Mouse (Mus musculus) large intestine, adult 2 months (tissue): ENCODE results near the gene Slc41a3. TPM values are rescaled to one million over a fixed set of nuclear protein-coding genes. Genes with fewer than 3 reads are reported as not detected.

ENCODE experiments used
- DNase-seq: peaks from one replicate; pipeline ENCODE4 v3.0.0-alpha.2; 2012; ENCODE audit warnings: low read depth, low spot score
- WGBS: fragments of 180-500 bp; shearing (Covaris S2); methylation state at CpG from one replicate; pipeline ENCODE4 v1.1.7; 2018; 5-methylcytosine and 5-hydroxymethylcytosine counted together
- polyA plus RNA-seq: library from polyadenylated mRNA; depleted of rRNA; stranded (reverse); fragments of >200 nt; gene quantifications from 2 replicates; pipeline ENCODE4 v1.2.3, GENCODE M21; 2012; rRNA removed

Slc41a3 gene
- 11.0 and 11.2 TPM in 2 replicates for polyA plus RNA-seq

DNA sequence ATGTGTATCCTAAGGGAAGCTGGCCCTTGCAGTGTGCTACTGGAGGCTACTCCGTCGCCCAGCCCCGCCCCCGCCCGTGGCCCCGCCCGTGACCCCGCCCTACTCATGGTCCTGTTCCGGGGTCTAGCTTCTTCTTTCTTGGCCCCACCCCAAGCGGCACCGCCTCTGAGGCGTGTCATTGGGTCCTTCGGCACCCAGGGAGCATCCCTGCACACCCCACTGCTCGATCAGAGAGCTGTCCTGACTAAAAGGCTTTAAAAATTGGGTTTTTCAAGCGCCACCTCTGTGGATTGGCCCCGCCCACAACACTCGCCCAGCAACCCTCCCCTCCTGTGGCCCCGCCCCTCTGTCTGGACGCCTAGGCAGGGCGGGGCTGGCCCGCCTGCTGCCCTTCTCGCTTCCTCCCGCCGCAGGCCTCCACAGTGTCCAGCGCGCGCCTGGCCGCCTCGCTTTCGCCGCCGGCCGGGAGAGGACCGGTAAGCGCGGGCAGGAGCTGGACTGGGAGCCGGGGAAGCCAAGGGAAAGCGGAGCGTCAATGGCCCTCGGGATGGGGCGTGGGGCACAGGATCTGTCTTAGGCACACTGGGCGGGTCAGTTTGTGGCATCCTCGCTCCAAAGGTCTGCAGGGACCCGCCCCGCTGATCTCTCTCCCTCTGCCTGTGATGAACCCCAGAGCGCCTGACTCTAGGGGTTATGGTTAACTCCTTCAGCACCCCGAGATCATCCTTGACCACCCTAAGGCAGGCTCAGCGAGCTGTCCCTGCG lies at the start of gene Slc41a3:
Gene Slc41a3 (plus strand): TSS at position 193 of the 765 bp plus-strand sequence.
- peak; percentile 58 for DNase-seq
- WGBS, result 2% methylated on average over 49 of the region's 49 CpGs

GRCm38 (mm10) chr6:90556534-90557058 lies 47.9 kb upstream of the Slc41a3 start:
- no peak for DNase-seq
- WGBS, result 44% methylated on average over 2 of the region's 2 CpGs

DNA sequence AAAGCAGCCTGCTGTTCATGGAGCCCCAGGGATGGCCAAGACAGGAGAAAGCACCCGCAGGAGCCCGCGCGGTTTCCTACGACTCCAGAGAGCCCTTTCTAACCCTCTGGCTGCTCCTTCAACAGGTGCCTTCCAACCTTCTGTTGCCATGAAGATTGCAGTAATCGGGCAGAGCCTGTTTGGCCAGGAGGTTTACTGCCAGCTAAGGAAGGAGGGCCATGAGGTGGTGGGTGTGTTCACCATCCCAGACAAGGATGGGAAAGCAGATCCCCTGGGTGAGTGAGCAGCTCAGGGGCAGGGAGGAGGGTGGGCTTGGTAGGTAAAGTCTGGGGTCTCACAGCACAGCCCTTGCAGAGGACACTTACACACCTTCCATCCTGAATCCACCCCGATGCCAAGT lies 47.4 kb upstream of the Slc41a3 start:
- 79% methylated on average over 7 of the region's 7 CpGs for WGBS
- DNase-seq, result no peak

GRCm38 (mm10) chr6:90557829-90558693 lies 46.5 kb upstream of the Slc41a3 start:
- DNase-seq, result no peak

DNA sequence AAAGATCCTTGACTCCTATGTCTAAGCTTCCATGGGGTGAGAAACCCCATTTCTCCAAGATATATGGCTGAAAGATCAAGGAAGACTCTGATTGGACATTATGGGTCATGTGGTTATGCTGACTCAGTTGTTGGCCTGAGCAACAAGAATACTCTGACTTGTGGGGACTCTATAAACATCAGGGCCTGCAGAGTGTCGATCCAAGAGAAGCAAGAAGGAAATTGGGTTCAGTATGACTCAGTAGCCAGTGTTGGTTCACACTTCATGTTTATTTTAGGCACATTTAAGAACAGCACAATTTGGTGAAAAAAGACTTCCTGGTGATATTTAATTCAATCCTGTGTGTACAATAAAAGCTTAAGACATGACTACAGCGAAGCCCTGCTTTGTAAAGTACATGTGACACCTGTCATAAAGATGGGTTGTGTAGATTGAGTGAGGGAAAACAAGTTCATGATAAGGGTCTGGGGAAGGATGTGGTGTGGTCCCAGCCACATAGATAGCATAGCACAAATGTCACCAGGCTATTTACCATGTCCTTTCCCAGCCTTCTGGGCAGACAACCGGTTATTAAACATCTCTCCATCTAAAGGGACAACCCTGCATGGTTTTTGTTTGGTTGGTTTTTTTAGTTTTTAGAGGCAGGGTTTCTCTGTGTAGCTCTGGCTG lies 44.0 kb upstream of the Slc41a3 start:
- DNase-seq, result no peak
- WGBS, result 55% methylated on average over 3 of the region's 3 CpGs

More at GRCm38 (mm10) chr6:90557829-90558693, 46.5 kb upstream of the Slc41a3 start:
- WGBS, result 59% methylated on average over 6 of the region's 6 CpGs

- no peak for DNase-seq
- 43% methylated on average over 2 of the region's 2 CpGs for WGBS
Measured at GRCm38 (mm10) chr6:90561234-90561781, 43.2 kb upstream of the Slc41a3 start.

DNA sequence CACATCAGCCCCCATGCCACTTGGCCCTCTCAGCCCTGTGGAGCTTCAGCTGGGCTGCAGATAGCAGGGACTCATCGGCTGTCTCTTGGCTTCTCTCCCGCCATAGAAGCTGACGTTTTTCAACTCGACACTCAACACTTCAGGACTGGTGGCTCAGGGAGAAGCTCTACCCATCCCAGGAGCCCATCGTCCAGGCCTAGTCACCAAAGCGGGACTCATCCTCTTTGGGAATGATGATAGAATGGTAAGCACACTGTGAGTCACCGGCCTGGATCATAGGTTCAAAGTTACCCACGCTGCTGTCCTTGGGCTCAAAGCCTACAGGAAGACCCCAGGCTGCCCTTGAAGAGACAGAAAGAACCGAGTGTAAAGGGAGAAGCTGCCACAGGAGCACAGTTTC lies 40.3 kb upstream of the Slc41a3 start:
- 91% methylated on average over 9 of the region's 9 CpGs for WGBS
- DNase-seq, result no peak

DNA sequence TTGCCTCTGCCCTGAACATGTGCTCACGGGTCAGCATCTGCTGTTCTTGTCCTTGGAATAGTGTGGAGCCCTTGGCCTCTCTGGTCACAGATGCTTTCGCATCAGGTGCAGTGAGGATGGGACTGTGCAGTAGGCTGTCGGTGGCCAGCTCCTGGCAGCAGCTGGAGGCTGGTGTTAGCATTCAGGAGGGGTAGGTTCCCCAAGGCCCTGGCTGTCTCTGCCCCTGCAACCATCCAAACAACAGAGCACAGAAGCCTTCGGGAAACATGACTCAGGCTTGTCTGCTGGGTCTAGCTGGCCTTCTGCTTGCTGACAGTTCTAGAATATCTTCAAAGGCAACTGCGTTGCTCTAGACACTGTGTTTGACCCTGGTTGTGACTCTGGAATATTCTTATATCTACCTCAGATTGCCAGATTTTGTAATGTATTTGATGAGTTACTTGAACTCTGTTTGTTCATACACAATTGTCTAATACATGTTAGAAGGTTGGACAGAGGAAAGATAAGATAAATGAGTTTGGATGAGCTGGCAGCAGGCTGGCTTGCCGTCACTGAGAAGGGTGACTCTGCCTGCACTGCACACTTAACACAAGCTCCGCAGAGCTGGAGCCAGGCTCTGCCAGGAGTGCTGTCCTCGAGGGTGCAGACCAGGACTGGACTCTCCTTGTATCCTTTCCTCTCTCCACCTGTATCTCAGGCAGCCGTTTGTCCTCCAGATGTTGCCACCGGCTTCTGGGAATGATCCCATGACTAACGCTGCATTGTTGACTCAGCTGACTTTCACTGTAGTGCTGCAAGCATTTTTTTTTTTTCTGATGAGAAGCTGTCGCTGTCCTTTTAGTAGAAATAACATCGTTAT lies 38.9 kb upstream of the Slc41a3 start:
- no peak for DNase-seq
- 44% methylated on average over 13 of the region's 13 CpGs for WGBS

DNA sequence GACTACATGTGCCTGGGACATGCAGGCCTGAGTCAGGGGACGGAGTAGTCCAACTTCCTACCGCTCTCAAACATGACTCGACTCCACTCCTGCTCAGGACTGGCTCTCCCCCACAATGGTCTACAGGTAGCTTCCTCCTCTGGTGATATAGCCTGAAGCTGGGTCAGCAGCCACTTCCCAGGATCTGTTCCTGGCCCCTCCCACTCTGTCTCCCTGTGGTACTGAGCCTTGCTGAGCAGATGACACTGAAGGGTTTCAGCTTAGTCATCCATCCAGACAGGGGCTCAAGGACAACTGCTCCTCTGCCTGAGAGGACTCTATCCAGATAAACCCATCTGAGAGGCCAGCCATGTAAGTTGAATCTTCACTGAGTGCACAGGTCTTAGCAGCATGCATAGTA lies 37.0 kb upstream of the Slc41a3 start:
- 82% methylated on average over 3 of the region's 3 CpGs for WGBS
- DNase-seq, result no peak

DNA sequence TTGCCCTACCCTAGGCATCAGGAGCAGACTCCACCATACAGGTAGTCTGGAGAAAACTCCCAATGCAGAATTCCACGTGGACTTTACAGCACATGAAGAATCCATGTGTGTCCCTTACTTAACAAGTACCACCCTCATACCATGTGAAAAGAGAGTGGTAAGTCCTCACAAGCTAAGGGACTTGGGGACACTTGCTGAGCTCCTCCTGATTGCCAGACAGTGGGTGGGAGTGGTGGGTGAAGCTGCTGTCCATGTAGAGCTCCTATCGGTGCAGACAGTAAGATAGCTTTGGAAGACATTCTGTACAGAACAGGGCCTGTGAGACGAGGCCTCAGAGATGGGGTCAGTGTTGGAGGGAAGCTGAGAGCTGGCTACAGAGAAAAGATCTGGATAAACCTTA lies 36.6 kb upstream of the Slc41a3 start:
- WGBS, result 83% methylated on average over 3 of the region's 3 CpGs
- no peak for DNase-seq

DNA sequence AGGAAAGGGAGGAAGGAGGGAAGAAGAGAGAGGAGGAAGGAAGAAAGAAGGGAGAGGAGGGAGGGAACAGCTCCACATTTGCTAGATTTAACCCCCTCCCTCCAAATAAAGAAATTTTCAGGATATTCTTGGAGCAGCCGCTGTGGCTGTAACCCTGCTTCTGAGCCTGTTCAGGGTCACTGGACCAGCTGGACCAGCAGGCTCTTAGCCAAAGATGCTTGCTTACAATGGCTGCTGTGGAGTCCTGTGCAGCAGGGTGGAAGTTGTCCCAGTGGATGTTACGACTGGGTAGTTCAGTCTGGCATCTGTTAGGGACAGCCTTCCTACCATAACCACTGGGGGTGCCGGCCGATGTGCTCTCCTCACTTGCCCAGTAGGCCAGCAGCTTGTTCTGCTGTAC lies 35.8 kb upstream of the Slc41a3 start:
- 74% methylated on average over 4 of the region's 4 CpGs for WGBS
- no peak for DNase-seq

GRCm38 (mm10) chr6:90569736-90570383 lies 34.7 kb upstream of the Slc41a3 start:
- no peak for DNase-seq
- whole genome bisulfite sequencing, result 16% methylated on average over 12 of the region's 12 CpGs

GRCm38 (mm10) chr6:90570392-90570791 lies 34.1 kb upstream of the Slc41a3 start:
- WGBS, result 29% methylated on average over 8 of the region's 8 CpGs
- no peak for DNase-seq

GRCm38 (mm10) chr6:90575261-90575715 lies 29.2 kb upstream of the Slc41a3 start:
- peak; percentile 56 for DNase-seq
- WGBS, result 52% methylated on average over 3 of the region's 3 CpGs

GRCm38 (mm10) chr6:90578174-90578573 lies 26.4 kb upstream of the Slc41a3 start:
- 52% methylated on average over 3 of the region's 3 CpGs for WGBS
- no peak for DNase-seq

GRCm38 (mm10) chr6:90582331-90582730 lies 22.2 kb upstream of the Slc41a3 start:
- 86% methylated on average over 2 of the region's 2 CpGs for WGBS
- DNase-seq, result no peak

DNA sequence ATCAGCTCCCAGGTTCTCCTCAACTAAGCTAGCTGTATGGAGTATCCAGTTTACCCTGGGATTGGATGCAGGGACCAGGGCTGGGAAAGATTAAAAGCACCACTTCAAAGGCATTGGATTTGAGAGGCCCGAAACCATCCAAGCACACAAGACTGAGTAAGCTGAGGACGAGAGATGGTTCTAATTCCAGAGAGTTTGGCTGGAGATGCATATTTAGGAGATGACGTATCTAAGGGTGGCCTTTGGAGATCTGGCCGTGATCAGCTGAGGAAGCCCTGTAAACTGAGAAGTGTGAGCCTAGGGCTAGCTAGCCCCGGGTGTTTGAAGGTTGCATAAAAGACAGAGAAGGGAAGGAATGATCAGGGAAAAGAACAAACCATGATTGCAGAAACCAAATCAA lies 16.4 kb upstream of the Slc41a3 start:
- DNase-seq, result no peak
- WGBS, result 78% methylated on average over 5 of the region's 5 CpGs

- WGBS, result 78% methylated on average over 1 of the region's 1 CpGs
Measured at GRCm38 (mm10) chr6:90590707-90591106, 13.8 kb upstream of the Slc41a3 start.

More at GRCm38 (mm10) chr6:90590707-90591106, 13.8 kb upstream of the Slc41a3 start:
- no peak for DNase-seq
